Mouse (Mus musculus) embryonic fibroblast, embryonic 13.5 days (primary cell): ENCODE data around the gene Izumo1r. TPM values are rescaled to one million over a fixed set of nuclear protein-coding genes. Genes with fewer than 3 reads are reported as not detected.

ENCODE experiments used
- H3K27ac ChIP-seq: 2 replicates; pipeline ENCODE4 v1.5.1; 2012; ENCODE audit warnings: low read length, control low read depth, inconsistent platforms; ENCODE audit not compliant: insufficient read depth
- H3K4me1 ChIP-seq: 2 replicates; pipeline ENCODE4 v1.6.1; 2011; ENCODE audit warnings: low read length; ENCODE audit not compliant: control insufficient read depth, insufficient read depth
- H3K4me3 ChIP-seq: 2 replicates; pipeline ENCODE4 v1.5.1; 2011; ENCODE audit warnings: mild to moderate bottlenecking, control low read depth, low read length; ENCODE audit not compliant: insufficient read depth
- CTCF ChIP-seq: IDR thresholded peaks from 2 replicates; pipeline ENCODE4 v1.5.1; 2011; ENCODE audit warnings: mild to moderate bottlenecking, control low read depth, low read length, moderate library complexity, borderline replicate concordance; ENCODE audit not compliant: insufficient read depth
- POLR2A ChIP-seq: IDR thresholded peaks from 2 replicates; pipeline ENCODE4 v1.6.1; 2011; ENCODE audit warnings: low read depth, mild to moderate bottlenecking, control low read depth, low read length, moderate library complexity
- polyA plus RNA-seq: library from polyadenylated mRNA; stranded (reverse); fragments of >200 nt; gene quantifications from 2 replicates; pipeline ENCODE4 v1.2.4, GENCODE M21; 2011; ENCODE audit warnings: low read depth; ENCODE audit not compliant: missing spikeins, insufficient read length

Gene Izumo1r
- polyA plus RNA-seq, 1 experiment, result not detected

GRCm38 (mm10) chr9:14856922-14857654 is 46.7 kb downstream of the Izumo1r start:
- no peak overlapping the region for H3K4me3 ChIP-seq
- no peak overlapping the region for H3K27ac ChIP-seq
- H3K4me1 ChIP-seq, result 0 out of 2 replicates have a peak, but pooled peaks cover 2% of the 10 kb centered on the region
- TF ChIP-seq POLR2A, result no peak
- no peak for TF ChIP-seq CTCF

GRCm38 (mm10) chr9:14854585-14854984 is 49.2 kb downstream of the Izumo1r start:
- H3K4me1 ChIP-seq, result no peaks in the 10 kb centered on the region
- TF ChIP-seq POLR2A (no peak), CTCF (no peak)
- H3K27ac ChIP-seq, result no peak overlapping the region
- H3K4me3 ChIP-seq, result no peak overlapping the region

GRCm38 (mm10) chr9:14848267-14848935 is 55.3 kb downstream of the Izumo1r start:
- H3K4me3 ChIP-seq, result no peak overlapping the region
- no peak overlapping the region for H3K27ac ChIP-seq
- no peaks in the 10 kb centered on the region for H3K4me1 ChIP-seq
- no peak for TF ChIP-seq POLR2A
- no peak for TF ChIP-seq CTCF

GRCm38 (mm10) chr9:14846428-14846827 is 57.3 kb downstream of the Izumo1r start:
- no peak overlapping the region for H3K4me3 ChIP-seq
- H3K4me1 ChIP-seq, result no peaks in the 10 kb centered on the region
- no peak overlapping the region for H3K27ac ChIP-seq
- TF ChIP-seq CTCF, result peak; percentile 34; the same call in 1 of the 2 replicates
- no peak for TF ChIP-seq POLR2A

GRCm38 (mm10) chr9:14843901-14844300 is 59.8 kb downstream of the Izumo1r start:
- TF ChIP-seq POLR2A, result no peak
- no peak for TF ChIP-seq CTCF
- Histone ChIP-seq H3K4me3 (no peak overlapping the region), H3K4me1 (no peaks in the 10 kb centered on the region), H3K27ac (no peak overlapping the region)

GRCm38 (mm10) chr9:14843311-14843857 is 60.4 kb downstream of the Izumo1r start:
- Histone ChIP-seq H3K4me1 (no peaks in the 10 kb centered on the region), H3K27ac (peak overlapping the region; percentile 15; the same call in 1 of the 2 replicates), H3K4me3 (no peak overlapping the region)
- TF ChIP-seq CTCF, result no peak
- no peak for TF ChIP-seq POLR2A

GRCm38 (mm10) chr9:14841878-14842761 is 61.6 kb downstream of the Izumo1r start:
- Histone ChIP-seq H3K4me3 (no peak overlapping the region), H3K27ac (peak overlapping the region; percentile 43; the same call in 1 of the 2 replicates), H3K4me1 (no peaks in the 10 kb centered on the region)
- TF ChIP-seq POLR2A, result no peak
- no peak for TF ChIP-seq CTCF

GRCm38 (mm10) chr9:14839970-14840369 is 63.8 kb downstream of the Izumo1r start:
- no peaks in the 10 kb centered on the region for H3K4me1 ChIP-seq
- H3K4me3 ChIP-seq, result no peak overlapping the region
- TF ChIP-seq POLR2A (no peak), CTCF (no peak)
- no peak overlapping the region for H3K27ac ChIP-seq

GRCm38 (mm10) chr9:14839527-14839926 is 64.2 kb downstream of the Izumo1r start:
- H3K4me3 ChIP-seq, result no peak overlapping the region
- TF ChIP-seq POLR2A, result no peak
- no peak for TF ChIP-seq CTCF

More at GRCm38 (mm10) chr9:14839527-14839926, 64.2 kb downstream of the Izumo1r start:
- H3K4me1 ChIP-seq, result no peaks in the 10 kb centered on the region
- no peak overlapping the region for H3K27ac ChIP-seq

Other genes starting within 250 kb of the Izumo1r start
- gene Piwil4, start 163.2 kb downstream of the Izumo1r start, polyA plus RNA-seq, result not detected in 2 replicates
- 0.63 and 1.4 TPM in 2 replicates for gene Fut4, start 151.6 kb downstream of the Izumo1r start, polyA plus RNA-seq
- gene 1700012B09Rik, start 132.9 kb downstream of the Izumo1r start, polyA plus RNA-seq, result not detected in 2 replicates
- gene Mre11a, start 119.3 kb downstream of the Izumo1r start, polyA plus RNA-seq, result 39.4 and 50.8 TPM in 2 replicates
- 21.1 and 25.9 TPM in 2 replicates for gene Ankrd49, start 119.1 kb downstream of the Izumo1r start, polyA plus RNA-seq
- not detected in 2 replicates for gene Gpr83, start 43.7 kb downstream of the Izumo1r start, polyA plus RNA-seq
- gene Panx1, start 141.5 kb upstream of the Izumo1r start, polyA plus RNA-seq, result 21.1 and 24.2 TPM in 2 replicates
- not detected in 2 replicates for gene Hephl1, start 208.2 kb upstream of the Izumo1r start, polyA plus RNA-seq